Mouse (Mus musculus) cerebellum, adult 9-11 months (tissue): ENCODE measurements around the gene Myl6b.
A peak's percentile ranks its signal among the peaks of the same experiment; 100 is the strongest.
"Not testable (repeated sequence)": the region's sequence is repeated elsewhere in the genome, so short reads cannot be mapped to it uniquely, and the experiment has no call there.

ENCODE experiments used
- DNase-seq: peaks from one replicate; pipeline ENCODE4 v3.0.0; 2022

Myl6b gene

GRCm38 (mm10) chr10:128516677-128517076 is 18.2 kb upstream of the Myl6b start:
- no peak for DNase-seq

- DNase-seq, result no peak
Observed at GRCm38 (mm10) chr10:128516029-128516428, 17.5 kb upstream of the Myl6b start.

- DNase-seq, result no peak
Observed at GRCm38 (mm10) chr10:128515044-128515443, 16.6 kb upstream of the Myl6b start.

- no peak for DNase-seq
Observed at GRCm38 (mm10) chr10:128511761-128512160, 13.3 kb upstream of the Myl6b start.

GRCm38 (mm10) chr10:128511189-128511588 is 12.7 kb upstream of the Myl6b start:
- no peak for DNase-seq

- no peak for DNase-seq
Observed at GRCm38 (mm10) chr10:128510301-128510700, 11.8 kb upstream of the Myl6b start.

GRCm38 (mm10) chr10:128509831-128510230 is 11.3 kb upstream of the Myl6b start:
- DNase-seq, result no peak

GRCm38 (mm10) chr10:128509203-128509602 is 10.7 kb upstream of the Myl6b start:
- no peak for DNase-seq

- DNase-seq, result no peak
Observed at GRCm38 (mm10) chr10:128508260-128508659, 9.8 kb upstream of the Myl6b start.

GRCm38 (mm10) chr10:128505974-128506373 is 7.5 kb upstream of the Myl6b start:
- DNase-seq, result no peak

- DNase-seq, result not testable (repeated sequence)
Observed at GRCm38 (mm10) chr10:128505371-128505667, 6.8 kb upstream of the Myl6b start.

- DNase-seq, result no peak
Observed at GRCm38 (mm10) chr10:128504641-128505370, 6.3 kb upstream of the Myl6b start.

GRCm38 (mm10) chr10:128504012-128504411 is 5.5 kb upstream of the Myl6b start:
- DNase-seq, result no peak

- DNase-seq, result no peak
Observed at GRCm38 (mm10) chr10:128503532-128503931, 5.0 kb upstream of the Myl6b start.

GRCm38 (mm10) chr10:128502341-128502740 is 3.9 kb upstream of the Myl6b start:
- no peak for DNase-seq

GRCm38 (mm10) chr10:128499116-128499671 is 709 bp upstream of the Myl6b start:
- peak; percentile 78 for DNase-seq

- DNase-seq, result peak; percentile 70
Observed at GRCm38 (mm10) chr10:128497134-128497737, 1.2 kb downstream of the Myl6b start.

- peak; percentile 57 for DNase-seq
Observed at GRCm38 (mm10) chr10:128496509-128497077, 1.9 kb downstream of the Myl6b start.

- DNase-seq, result peak; percentile 23
Observed at GRCm38 (mm10) chr10:128495903-128496302, 2.6 kb downstream of the Myl6b start.

- DNase-seq, result peak; percentile 43
Observed at GRCm38 (mm10) chr10:128495270-128495669, 3.2 kb downstream of the Myl6b start.

GRCm38 (mm10) chr10:128494667-128495245 is 3.7 kb downstream of the Myl6b start:
- peak; percentile 64 for DNase-seq

GRCm38 (mm10) chr10:128493695-128494666 is 4.5 kb downstream of the Myl6b start, which contains the start of gene Myl6:
Gene Myl6 (minus strand): TSS chr10:128494145.
- peak; percentile 98 for DNase-seq
